Mouse (Mus musculus): ENCODE results near the gene Tex35.
A peak's percentile ranks its signal among the peaks of the same experiment; 100 is the strongest.

The Tex35 gene

DNA sequence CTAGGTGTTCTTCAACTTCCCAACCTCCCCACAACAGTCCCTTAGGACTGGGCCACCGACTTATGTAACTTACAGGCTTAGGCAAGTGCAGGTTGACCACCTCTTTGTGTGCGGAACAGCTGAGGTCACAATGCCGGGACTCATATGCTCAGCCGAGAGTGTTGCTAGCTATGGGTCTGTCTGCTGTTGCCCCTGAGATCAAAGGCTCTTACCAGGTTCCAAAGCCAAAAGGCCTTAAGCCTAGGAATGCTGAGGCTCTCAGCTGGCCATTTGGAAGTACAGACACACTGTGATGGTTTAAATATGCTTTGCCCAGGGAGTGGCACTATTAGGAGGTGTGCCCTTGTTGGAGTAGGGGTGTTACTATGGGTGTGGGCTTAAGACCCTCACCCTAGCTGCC lies at the start of gene Tex35:
Gene Tex35, minus strand, starts transcription at position 101 of the 400 bp plus-strand sequence.
- no peak for ATAC-seq (ENCODE audit: insufficient number of reproducible peaks, low FRiP score, low TSS enrichment)

DNA sequence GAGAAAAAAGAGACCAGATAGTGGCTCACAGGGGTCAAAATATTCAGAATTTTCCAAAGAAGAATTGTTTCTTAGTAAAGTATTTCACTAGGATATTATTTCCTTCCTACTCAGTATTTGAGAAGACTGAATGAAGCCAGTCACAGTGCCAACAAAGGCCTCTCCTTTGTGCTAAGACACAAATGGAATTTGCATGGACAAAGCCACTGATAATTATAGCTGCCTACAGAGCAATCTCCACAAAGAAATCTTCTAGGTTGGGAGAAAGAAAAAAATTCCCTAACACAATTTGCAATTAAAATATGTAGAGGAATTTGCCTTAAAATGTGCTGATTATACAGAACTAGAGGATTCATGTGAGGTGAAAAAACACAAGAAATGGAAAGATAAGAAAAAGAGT lies 45.3 kb upstream of the Tex35 start:
- ATAC-seq (ENCODE audit: insufficient number of reproducible peaks, low FRiP score, low TSS enrichment), result no peak

DNA sequence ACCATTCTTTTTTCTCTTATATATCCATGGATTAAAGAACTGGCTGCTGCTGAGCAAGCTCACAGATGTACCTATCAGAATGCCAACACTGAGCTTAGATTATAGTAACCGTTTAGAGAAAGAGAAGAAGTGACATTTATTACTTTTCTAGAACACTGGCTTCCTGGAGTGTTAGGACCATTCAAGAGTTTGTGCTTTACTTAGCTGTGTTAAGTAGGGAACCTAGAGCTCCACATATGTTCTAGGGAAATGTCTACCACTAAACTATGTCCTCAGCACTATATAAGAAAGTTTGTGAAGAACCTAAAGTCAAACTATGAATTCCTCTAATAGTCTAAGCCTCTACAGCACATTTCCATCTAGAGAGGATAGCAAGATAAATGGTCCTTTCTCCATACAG lies 41.6 kb upstream of the Tex35 start:
- ATAC-seq (ENCODE audit: insufficient number of reproducible peaks, low FRiP score, low TSS enrichment), result no peak

DNA sequence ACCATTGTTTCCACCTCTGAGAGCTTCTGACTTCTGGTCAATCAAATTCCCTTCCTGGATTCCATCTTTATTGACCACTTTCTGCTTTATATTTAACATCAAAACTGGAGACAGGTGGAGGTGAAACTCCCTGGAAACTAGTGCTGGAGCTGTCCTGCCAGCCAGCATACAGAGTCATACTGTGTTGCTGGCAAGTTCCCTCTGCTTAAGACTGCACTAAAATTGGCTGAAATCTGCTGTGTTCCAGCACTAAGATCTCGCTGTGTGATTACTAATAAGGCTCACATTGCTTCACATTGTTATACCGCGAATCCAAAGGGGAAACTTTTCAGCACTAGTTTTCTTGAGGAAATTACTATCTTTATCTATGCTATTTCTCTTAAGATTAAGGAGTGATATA lies 36.1 kb upstream of the Tex35 start:
- ATAC-seq (ENCODE audit: insufficient number of reproducible peaks, low FRiP score, low TSS enrichment), result 0 out of 2 replicates have a peak, but pooled peaks have one; percentile 57

DNA sequence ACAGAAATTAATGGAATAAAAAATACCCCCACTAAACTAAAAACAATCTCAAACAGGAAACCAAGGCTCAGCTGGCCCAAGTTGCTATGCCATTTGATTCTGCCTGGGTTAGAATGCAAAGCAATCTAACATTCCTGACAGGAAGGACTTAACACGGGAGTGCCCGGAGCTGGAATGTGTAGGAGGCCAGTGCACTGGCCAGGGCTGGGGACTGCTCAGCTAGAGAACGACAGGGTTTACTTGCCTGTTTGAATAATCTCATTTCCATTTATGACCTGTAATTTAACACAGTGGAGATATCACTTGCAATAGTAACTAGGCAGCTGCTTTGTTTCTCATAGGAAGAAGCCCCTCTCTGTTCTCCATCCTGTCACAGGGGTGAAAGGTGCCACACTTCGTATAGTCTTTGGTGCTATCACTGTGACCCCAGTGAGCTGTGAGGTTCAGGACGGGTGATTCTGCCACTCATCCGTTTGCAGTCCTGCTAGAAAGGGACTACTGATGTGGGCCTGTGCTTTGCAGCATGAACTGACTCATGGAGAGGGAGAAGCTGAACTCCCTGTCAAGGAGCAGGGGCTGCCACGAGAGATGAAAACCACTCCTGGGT lies 34.9 kb upstream of the Tex35 start:
- ATAC-seq (ENCODE audit: insufficient number of reproducible peaks, low FRiP score, low TSS enrichment), result no peak

DNA sequence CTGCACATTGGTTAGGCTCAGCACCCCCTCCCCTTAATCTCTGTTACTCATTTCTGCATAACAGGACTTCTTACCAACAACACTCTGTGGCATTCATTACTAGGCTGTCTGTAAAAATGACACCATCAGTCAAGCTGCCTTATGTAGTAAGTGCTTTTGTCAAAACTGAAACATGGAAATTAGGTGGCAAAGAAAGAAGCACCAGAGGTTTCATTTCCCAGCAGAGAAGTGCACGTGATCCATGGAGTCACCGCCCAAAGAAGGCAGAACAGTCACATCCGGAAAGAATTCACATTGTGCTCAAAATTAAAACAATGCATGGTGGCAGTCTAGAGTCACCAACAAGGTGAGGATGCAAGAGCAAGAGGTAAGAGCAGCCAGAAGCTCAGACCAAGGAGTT lies 32.5 kb upstream of the Tex35 start:
- no peak for ATAC-seq (ENCODE audit: insufficient number of reproducible peaks, low FRiP score, low TSS enrichment)

DNA sequence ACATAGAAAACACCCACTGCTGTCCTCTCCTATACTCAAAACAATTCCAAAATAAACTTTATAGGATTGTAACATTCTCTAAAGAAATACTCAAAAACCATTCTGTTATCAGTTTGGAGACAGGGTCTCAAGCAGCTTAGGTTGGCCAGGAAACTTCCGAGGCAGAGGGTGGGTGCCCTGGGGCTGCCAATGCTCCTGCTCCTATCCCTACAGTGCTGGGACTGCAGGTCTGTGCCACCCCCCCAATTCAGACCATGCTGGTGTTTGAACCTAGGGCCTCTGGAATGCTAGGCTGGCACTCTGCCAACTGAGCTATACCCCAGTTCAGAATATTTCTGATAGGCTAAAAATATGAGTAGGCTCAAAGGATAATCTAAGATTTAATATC lies 29.4 kb upstream of the Tex35 start:
- ATAC-seq (ENCODE audit: insufficient number of reproducible peaks, low FRiP score, low TSS enrichment), result no peak

DNA sequence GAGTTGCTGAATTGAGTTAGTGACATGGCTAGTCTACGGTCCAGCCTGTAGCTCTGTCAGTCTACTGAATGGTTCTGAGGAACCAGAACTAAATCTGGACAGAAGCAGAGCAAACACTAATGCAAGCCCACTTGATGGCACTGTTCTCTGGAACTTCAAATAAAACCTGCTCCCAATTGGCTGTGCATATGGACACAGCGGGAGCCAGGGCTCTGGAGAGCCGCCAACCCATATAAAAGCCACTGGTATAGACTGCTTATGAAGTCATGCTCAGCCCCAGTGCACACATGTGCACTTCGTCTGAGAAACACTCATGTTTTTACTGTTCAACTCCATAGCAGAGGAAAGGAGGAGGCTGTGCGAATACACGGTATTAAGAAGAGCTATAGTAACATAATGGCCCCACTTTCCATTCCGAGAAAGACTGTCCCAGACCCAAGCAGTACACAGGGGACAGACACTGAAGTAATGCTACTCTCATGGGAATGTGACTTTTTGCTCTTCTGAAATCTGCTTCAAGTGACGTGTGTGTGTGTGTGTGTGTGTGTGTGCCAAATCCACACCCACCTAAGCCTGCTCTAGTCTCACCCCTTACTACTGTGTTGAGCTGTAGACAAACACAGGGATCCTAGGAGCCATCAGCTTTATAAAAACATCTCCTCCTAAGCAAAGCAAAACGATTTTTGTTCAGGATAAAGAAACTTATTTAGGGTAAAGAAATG lies 28.8 kb upstream of the Tex35 start:
- peak; percentile 54; the same call in 1 of the 2 replicates for ATAC-seq (ENCODE audit: insufficient number of reproducible peaks, low FRiP score, low TSS enrichment)

DNA sequence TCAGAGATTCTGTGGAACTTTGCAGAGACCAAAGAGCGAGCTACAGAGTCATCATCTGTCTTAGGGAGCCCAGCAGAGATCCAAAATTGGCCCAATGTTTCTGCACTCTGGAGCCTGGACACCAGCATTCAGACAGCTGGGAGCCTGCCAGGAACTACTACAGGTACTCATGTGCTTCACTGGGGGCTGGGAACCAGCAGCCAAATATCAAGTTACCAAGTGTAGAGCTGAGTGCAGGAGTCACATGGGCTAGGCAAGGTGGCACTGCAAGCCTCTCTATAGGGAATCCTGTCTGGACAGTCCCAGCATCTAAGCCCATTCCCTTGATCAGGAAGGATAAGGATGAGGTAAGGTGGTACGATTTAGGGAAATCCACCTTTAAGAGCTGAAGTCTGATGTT lies 19.7 kb upstream of the Tex35 start:
- ATAC-seq (ENCODE audit: insufficient number of reproducible peaks, low FRiP score, low TSS enrichment), result no peak

DNA sequence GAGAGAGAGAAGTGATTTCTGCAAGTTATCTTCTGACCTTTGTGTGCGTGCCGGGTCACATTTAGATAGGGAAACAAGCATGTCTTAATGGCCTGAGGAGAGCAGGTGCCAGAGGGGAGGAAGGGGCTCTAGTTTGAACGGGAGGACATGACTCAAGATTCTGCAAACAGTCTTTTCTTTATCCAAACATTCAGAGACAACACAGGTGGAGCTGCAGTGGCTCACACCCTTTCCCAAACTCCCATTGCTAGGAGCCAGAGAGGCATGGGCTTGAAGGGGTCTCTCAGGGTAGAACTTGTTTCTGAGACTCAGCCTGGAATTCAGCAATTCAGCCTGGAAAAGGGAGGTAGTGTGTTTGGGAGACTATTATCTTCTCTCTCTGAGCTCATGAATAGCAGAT lies 15.4 kb upstream of the Tex35 start:
- no peak for ATAC-seq (ENCODE audit: insufficient number of reproducible peaks, low FRiP score, low TSS enrichment)

DNA sequence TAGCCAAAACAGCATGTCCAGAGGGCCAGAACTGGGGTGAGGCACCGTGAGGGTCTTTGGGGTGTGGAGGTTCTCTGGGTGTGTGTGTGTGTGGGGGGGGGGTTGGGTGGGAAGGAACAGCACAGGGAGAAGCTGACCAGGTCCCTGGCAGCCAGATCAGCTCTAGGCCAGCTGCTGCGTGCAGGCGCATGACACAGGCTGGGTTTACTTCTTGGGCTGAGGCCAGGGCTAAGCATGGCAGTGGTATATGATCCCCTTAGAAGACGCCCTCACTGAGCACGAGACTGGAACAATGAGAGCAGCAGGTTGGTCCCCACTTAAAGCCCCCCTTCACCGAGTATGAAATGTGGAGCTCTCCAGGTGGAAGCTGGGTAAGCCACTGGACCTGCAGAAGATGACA lies 10.7 kb upstream of the Tex35 start:
- ATAC-seq (ENCODE audit: insufficient number of reproducible peaks, low FRiP score, low TSS enrichment), result no peak

DNA sequence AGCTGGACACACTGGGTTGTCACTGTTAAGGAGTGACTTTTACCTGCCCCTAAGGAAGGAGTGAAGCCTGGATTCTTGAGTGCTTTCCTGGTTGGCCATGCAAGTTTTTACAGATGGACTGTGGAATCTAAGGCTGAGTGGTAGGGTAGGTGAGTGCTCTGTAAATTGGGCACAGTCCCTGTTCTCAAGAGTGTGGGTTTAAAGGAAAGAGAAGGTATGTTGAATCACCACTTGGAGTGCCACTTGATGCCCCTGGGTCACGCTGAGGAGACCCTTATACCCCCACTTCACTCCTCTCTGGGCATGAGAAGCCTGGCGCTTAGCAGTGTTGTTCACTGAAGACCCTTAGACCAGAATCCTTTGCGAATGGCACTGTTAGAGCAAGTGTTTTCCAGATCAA lies 9.0 kb upstream of the Tex35 start:
- no peak for ATAC-seq (ENCODE audit: insufficient number of reproducible peaks, low FRiP score, low TSS enrichment)

DNA sequence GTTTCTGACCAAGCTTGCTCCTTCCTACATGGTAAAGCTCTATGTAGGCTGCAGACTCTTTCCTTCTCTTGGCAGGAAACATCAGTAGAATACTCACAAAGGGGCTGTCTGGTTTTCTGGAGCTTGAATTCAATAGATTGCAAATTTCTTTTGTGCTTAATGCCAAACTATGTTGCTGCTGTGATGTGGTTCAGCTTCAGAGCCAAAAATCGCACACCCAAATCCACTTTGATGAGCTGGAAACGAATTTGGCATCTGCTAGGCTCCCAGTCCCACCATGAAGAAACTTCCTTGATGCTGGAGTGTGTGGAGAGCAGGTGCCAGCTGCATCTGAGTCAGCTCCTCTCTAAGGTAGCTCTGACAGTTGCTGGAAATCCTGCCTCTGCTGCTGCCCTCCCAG lies 6.0 kb upstream of the Tex35 start:
- ATAC-seq (ENCODE audit: insufficient number of reproducible peaks, low FRiP score, low TSS enrichment), result no peak

DNA sequence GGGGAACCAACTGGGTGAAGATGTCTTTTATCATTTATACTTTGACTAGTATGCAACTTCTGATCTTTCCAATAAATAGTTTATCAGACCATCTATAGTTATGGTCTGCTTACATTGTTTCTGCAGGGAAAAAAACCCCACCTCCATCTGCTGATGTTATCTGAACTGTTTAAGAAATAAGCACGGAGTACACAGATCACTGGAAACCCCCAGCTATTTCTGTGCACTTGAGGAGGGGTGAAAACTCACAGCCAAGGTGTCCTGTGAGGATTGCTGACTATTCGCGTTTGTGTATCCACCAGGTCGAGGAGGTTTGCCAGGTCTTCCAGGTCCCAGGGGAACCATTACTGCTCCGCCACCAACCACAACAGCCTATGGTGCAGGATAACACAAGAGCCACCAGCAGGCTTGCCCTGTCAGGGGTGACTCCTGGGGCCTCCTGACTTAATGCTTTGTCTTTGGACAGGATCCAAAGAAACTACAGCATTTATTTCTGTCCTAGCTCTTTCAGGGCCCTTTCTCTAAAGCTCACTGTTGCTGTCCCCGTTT lies 1.9 kb upstream of the Tex35 start:
- no peak for ATAC-seq (ENCODE audit: insufficient number of reproducible peaks, low FRiP score, low TSS enrichment)

DNA sequence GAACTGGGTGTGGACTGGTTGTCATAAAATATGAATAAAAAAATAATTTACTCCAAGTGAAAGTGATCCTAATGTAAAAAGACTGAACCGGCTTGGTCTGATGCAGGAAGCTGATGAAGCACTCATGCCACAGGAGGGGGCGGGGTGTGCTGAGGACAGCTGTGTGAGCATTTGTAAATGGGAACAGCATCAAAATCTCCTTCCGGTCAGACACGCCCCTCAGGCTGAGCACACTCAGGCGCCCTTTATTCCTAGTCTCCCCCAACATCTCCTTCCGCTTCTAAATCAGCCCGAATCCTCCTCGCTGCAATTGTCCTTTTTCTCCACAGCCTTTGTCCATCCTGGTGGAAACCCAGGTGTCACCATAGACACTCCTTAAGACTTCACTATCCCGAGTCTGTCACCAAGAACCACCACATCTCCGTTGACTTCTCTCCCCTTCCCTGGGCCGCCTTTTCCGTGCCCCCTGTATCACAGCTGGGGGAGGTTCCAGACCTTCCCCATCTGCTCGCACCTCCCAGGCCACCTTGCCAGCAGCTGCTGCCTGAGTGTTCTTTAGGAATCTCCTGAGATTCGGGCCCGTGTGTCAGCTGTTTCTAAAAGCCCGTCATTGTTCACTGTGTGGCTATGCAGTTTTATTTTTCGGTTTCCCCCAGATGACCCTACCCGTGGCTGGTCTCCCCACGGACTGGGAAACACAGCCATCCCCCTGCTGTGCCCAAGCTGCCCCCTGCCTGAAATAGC lies 7.2 kb downstream of the Tex35 start:
- no peak for ATAC-seq (ENCODE audit: insufficient number of reproducible peaks, low FRiP score, low TSS enrichment)

DNA sequence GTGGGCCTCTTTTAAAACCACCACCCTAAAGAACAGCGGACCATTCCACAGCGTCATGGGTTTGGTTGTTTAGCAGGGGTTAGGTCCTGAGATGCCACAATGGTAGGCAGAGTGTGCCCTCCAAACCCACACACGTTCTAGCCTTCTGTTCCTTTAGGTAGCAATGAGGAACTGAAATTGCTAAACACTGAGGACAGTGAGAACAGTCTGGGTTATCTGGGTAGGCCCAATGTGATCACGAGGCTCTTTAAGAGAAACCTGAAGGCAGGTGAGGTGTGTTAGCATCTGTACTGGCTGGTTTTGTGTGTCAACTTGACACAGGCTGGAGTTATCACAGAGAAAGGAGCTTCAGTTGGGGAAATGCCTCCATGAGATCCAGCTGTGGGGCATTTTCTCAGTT lies 12.9 kb downstream of the Tex35 start:
- ATAC-seq (ENCODE audit: insufficient number of reproducible peaks, low FRiP score, low TSS enrichment), result no peak

DNA sequence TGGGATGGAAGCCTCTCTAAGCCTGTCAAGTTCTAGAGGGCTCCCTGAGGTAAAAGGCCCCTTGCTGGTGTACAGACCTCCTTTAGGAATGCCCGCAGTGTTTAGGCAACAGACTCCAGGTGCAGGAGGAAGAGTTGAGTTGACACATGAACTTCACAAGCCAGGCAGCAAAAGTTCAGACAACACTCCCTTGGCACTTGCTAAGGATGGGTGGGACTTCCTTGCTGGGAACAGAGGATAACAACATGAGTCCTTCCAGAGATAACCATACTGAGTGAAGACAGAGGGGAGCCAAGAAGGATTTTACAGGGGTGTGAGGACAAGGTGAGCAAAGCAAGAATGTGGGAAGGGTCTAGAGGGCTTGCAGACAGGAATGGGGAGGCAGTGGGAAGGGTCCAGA lies 15.9 kb downstream of the Tex35 start:
- ATAC-seq (ENCODE audit: insufficient number of reproducible peaks, low FRiP score, low TSS enrichment), result no peak

DNA sequence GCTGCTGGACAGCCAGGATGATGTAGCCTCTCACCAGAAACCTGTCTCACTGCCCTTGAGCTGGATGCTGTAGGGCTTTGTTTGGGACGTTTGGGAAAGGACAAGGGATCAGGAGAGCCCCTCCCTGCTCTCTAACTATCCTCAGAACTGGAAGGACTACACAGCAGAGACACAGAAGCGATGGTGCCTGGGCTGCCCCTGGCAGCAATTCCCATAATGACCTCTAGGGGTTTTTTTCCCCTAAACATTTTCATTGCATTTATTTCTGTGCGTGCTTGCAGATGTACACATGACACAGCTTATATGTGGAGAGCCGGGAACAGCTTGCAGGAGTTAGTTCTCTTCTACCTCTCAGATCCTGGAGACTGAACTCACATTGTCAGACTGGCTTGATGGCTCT lies 16.3 kb downstream of the Tex35 start:
- no peak for ATAC-seq (ENCODE audit: insufficient number of reproducible peaks, low FRiP score, low TSS enrichment)

DNA sequence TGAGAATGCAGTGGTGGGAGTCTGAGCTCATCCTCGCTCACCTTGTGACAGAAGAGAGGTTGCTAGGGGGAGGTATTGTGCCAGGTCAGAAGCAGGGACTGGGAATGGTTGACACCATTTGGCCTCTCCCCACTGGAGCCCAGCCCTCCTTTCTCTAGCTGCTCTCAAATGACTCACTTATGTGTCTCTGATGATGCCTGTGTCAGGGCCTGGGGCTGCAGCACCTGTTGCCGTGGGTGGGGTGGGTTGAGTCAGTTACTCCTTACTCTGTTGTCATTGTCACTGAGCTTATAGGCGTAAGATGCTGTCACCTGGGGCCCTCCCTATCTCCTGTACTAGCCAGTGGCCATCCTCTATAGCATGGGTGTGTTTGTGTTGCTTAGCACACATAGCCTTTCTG lies 17.6 kb downstream of the Tex35 start:
- ATAC-seq (ENCODE audit: insufficient number of reproducible peaks, low FRiP score, low TSS enrichment), result no peak

DNA sequence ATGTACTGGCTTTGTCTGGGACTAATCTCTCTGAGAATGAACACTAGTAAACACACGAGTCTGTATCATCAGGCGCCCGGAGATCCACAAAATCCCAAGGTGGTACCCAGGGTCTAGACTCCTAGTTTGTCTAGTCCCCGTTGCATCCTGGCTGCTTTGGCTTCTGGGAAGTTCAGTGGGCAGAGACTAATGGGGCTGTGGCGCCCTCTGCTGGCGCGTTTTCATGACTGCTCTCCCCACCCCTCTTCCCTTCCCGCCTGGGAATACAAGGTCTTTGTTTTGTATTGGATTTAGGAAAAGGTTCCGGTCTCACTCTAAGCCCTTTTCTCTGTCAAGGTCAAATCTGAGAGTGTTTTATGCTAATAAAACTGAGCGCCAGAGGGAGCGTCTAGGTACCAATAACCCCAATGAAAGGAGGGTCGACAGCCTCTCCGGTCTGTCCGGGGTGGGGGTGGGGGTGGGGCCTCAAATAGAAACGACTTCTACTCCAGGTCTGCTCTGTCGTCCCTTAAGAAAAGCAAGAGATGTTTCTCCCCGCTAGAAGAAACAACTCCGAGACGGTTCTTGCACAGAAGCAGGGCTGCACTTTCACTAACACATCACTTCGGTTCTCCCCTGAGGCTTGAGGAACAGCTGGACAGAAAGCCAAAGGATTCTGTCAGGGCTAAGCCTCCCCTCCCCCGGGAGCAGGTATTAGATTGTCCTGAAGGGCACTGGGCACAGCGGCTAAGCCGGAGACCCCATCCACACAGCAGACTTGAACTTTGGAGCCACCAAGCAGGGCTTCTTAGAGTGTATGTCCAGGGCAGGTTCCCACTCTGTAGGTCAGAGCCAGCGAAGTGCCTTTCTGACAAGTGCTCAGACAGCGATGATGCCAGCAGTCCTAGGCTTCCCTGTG lies 22.1 kb downstream of the Tex35 start:
- peak; percentile 49; the same call in 1 of the 2 replicates for ATAC-seq (ENCODE audit: insufficient number of reproducible peaks, low FRiP score, low TSS enrichment)

Data from cerebellum, adult (tissue).